Mouse (Mus musculus): Measurements from ENCODE around the gene Zbtb14. TPM values are rescaled to one million over a fixed set of nuclear protein-coding genes. Genes with fewer than 3 reads are reported as not detected.

Gene Zbtb14
- polyA plus RNA-seq (2017; shearing (Covaris generic)), result 30.1 TPM

GRCm38 (mm10) chr17:69382511-69383100 is at the start of gene Zbtb14:
Zbtb14 (plus strand) TSS chr17:69383050.

GRCm38 (mm10) chr17:69438990-69439491 is 56.2 kb downstream of the Zbtb14 start, which contains the start of gene Akain1:
Akain1 (plus strand) TSS chr17:69439326.

Other genes starting within 250 kb of the Zbtb14 start
- gene Akain1, start 56.3 kb downstream of the Zbtb14 start, polyA plus RNA-seq (2017; shearing (Covaris generic)), result not detected

All from CD4-positive, CD25-positive, alpha-beta regulatory T cell (primary cell).